Mouse (Mus musculus) kidney, adult 2 months (tissue): ENCODE measurements around the gene Tcf25. TPM values are rescaled to one million over a fixed set of nuclear protein-coding genes. Genes with fewer than 3 reads are reported as not detected.
"Not testable (repeated sequence)": the region's sequence is repeated elsewhere in the genome, so short reads cannot be mapped to it uniquely, and the experiment has no call there.

Experiments
- DNase-seq: peaks from one replicate; pipeline ENCODE4 v3.0.0; 2021
- H3K27ac ChIP-seq: fragments of 200-500 bp; 2 replicates; pipeline ENCODE4 v1.5.1; 2012; ENCODE audit warnings: low read depth, low read length, control low read depth, inconsistent platforms; ENCODE audit not compliant: insufficient read depth
- H3K27me3 ChIP-seq: fragments of 200-500 bp; replicated peaks from 2 replicates; pipeline ENCODE4 v1.6.1; 2012; ENCODE audit warnings: mild to moderate bottlenecking, moderate library complexity, low read length, inconsistent platforms; ENCODE audit not compliant: control insufficient read depth, insufficient read depth
- H3K36me3 ChIP-seq: fragments of 200-500 bp; 2 replicates; pipeline ENCODE4 v1.6.1; 2012; ENCODE audit warnings: mild to moderate bottlenecking, moderate library complexity, low read length, inconsistent platforms; ENCODE audit not compliant: control insufficient read depth, insufficient read depth
- H3K4me1 ChIP-seq: fragments of 200-500 bp; 2 replicates; pipeline ENCODE4 v1.6.1; 2011; ENCODE audit warnings: low read length; ENCODE audit not compliant: control insufficient read depth, insufficient read depth
- H3K4me3 ChIP-seq: fragments of 200-500 bp; 2 replicates; pipeline ENCODE4 v1.5.1; 2011; ENCODE audit warnings: mild to moderate bottlenecking, low read depth, low read length, control low read depth; ENCODE audit not compliant: insufficient read depth
- CTCF ChIP-seq: fragments of 200-500 bp; conservative IDR thresholded peaks from 2 replicates; pipeline ENCODE4 v1.5.1; 2011; ENCODE audit warnings: low read depth, mild to moderate bottlenecking, control low read depth, low read length, moderate library complexity, mixed read lengths; ENCODE audit not compliant: insufficient read depth, insufficient read length
- POLR2A ChIP-seq: fragments of 200-500 bp; IDR thresholded peaks from one replicate; pipeline ENCODE4 v1.6.1; 2011; ENCODE audit warnings: low read depth, low read length, control low read depth
- WGBS: fragments of 180-500 bp; shearing (Covaris S2); methylation state at CpG from one replicate; pipeline ENCODE4 v1.1.7; 2018; 5-methylcytosine and 5-hydroxymethylcytosine counted together
- polyA plus RNA-seq: library from polyadenylated mRNA; depleted of rRNA; stranded (reverse); fragments of >200 nt; gene quantifications from 2 replicates; pipeline ENCODE4 v1.2.3, GENCODE M21; 2012

Tcf25 gene
- polyA plus RNA-seq, 1 experiment: 164 TPM

DNA sequence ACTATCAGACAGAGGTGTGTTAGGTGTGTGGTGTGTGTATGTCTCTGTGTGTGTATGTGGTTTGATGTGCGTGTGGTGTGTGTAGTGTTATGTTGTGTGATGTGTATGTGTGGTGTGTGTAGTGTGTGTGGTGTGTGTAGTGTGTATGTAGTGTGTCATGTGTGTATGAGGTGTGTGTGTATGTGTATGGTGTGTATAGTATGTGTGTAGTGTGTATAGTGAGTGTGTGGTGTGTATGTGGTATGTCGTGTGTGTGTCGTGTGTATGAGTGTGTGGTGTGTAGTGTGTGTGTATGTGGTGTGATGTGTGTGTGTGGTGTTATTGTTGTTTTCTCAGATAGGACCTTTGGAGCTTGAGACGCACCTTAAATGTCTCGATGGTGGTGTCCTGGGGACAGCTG lies 68.8 kb downstream of the Tcf25 start:
- H3K27ac ChIP-seq: peak overlapping the region; percentile 6; the same call in 1 of the 2 replicates
- 75% methylated on average over 5 of the region's 5 CpGs for whole genome bisulfite sequencing
- peaks cover 17% of the 10 kb centered on the region; the same call in 1 of the 2 replicates for H3K4me1 ChIP-seq
- DNase-seq: no peak
- TF ChIP-seq CTCF: no peak
- TF ChIP-seq POLR2A: no peak
- no peaks in the 10 kb centered on the region for H3K27me3 ChIP-seq
- H3K4me3 ChIP-seq: no peak overlapping the region
- H3K36me3 ChIP-seq: no peaks in the 10 kb centered on the region

- H3K4me3 ChIP-seq: peak overlapping the region; percentile 94
- H3K4me1 ChIP-seq: peaks cover 17% of the 10 kb centered on the region; the same call in 1 of the 2 replicates
- DNase-seq: peak; percentile 98
- no peaks in the 10 kb centered on the region for H3K36me3 ChIP-seq
- H3K27me3 ChIP-seq: no peaks in the 10 kb centered on the region
- under 1% methylated on average over 41 of the region's 41 CpGs for WGBS
- no peak for TF ChIP-seq POLR2A
- peak; percentile 65 for TF ChIP-seq CTCF
- H3K27ac ChIP-seq: peak overlapping the region; percentile 97
These were observed 69.5 kb downstream of the Tcf25 start for GRCm38 (mm10) chr8:123442871-123443575.

DNA sequence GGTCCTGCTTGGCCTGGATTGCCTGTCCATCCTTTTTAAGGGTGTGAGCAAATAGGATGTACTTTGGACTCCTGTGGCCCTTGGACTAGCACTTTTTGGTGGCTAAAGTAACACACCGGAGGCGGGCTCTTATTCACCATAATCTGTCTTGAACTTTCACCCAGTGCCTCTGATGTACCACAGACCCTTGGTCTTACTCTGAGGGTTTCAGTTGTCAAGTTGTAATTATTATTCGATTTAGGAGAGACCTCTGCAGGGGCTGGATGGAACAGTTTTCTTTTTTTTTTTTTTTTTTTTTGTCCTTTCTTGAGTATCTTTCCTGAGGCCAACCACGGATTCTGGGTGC lies 70.0 kb downstream of the Tcf25 start:
- H3K4me1 ChIP-seq: peaks cover 17% of the 10 kb centered on the region; the same call in 1 of the 2 replicates
- H3K27ac ChIP-seq: peak overlapping the region; percentile 97
- no peaks in the 10 kb centered on the region for H3K27me3 ChIP-seq
- TF ChIP-seq POLR2A (no peak), CTCF (no peak)
- DNase-seq: peak; percentile 93
- H3K36me3 ChIP-seq: no peaks in the 10 kb centered on the region
- 12% methylated on average over 4 of the region's 4 CpGs for WGBS
- H3K4me3 ChIP-seq: peak overlapping the region; percentile 94

GRCm38 (mm10) chr8:123444131-123444530 lies 70.6 kb downstream of the Tcf25 start:
- DNase-seq: no peak
- TF ChIP-seq POLR2A: no peak
- TF ChIP-seq CTCF: no peak
- Histone ChIP-seq H3K4me1 (peaks cover 17% of the 10 kb centered on the region; the same call in 1 of the 2 replicates), H3K4me3 (no peak overlapping the region), H3K36me3 (no peaks in the 10 kb centered on the region), H3K27ac (peak overlapping the region; percentile 85), H3K27me3 (no peaks in the 10 kb centered on the region)
- whole genome bisulfite sequencing: 66% methylated on average over 6 of the region's 6 CpGs

GRCm38 (mm10) chr8:123445981-123446380 lies 72.4 kb downstream of the Tcf25 start:
- no peaks in the 10 kb centered on the region for H3K36me3 ChIP-seq
- TF ChIP-seq CTCF: no peak
- no peak for TF ChIP-seq POLR2A
- no peak overlapping the region for H3K27ac ChIP-seq
- peak; percentile 41 for DNase-seq
- H3K4me3 ChIP-seq: no peak overlapping the region
- no peaks in the 10 kb centered on the region for H3K27me3 ChIP-seq
- H3K4me1 ChIP-seq: peaks cover 17% of the 10 kb centered on the region; the same call in 1 of the 2 replicates
- 74% methylated on average over 10 of the region's 10 CpGs for WGBS

GRCm38 (mm10) chr8:123446799-123447198 lies 73.2 kb downstream of the Tcf25 start:
- no peak for DNase-seq
- WGBS: 90% methylated on average over 6 of the region's 6 CpGs
- Histone ChIP-seq H3K4me1 (peaks cover 17% of the 10 kb centered on the region; the same call in 1 of the 2 replicates), H3K27ac (no peak overlapping the region), H3K4me3 (no peak overlapping the region), H3K27me3 (no peaks in the 10 kb centered on the region), H3K36me3 (no peaks in the 10 kb centered on the region)
- TF ChIP-seq CTCF (no peak), POLR2A (no peak)

DNA sequence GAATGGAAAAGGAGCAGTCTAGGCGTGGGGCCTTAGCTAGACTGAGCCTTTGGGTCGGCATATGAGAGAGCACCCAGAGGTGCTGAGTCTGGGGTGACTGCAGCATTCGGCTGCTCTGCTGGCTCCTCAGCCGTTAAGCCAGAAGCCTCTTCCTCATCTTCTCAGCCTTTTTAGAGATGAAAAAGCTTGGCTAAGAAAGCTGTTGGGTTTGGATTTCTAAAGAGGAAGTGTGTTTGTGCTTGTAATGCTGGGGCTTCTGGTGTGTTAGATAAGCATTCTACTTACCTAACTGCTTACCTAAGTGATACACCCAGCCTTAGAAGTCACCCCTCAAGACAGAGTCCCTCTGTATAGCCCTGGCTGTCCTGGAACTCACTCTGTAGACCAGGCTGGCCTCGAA lies 77.2 kb downstream of the Tcf25 start:
- 93% methylated on average over 5 of the region's 5 CpGs for WGBS
- no peak overlapping the region for H3K4me3 ChIP-seq
- no peak for DNase-seq
- peaks cover 5% of the 10 kb centered on the region for H3K36me3 ChIP-seq
- no peak for TF ChIP-seq CTCF
- H3K27me3 ChIP-seq: no peaks in the 10 kb centered on the region
- no peak overlapping the region for H3K27ac ChIP-seq
- H3K4me1 ChIP-seq: peaks cover 3% of the 10 kb centered on the region; the same call in 1 of the 2 replicates

DNA sequence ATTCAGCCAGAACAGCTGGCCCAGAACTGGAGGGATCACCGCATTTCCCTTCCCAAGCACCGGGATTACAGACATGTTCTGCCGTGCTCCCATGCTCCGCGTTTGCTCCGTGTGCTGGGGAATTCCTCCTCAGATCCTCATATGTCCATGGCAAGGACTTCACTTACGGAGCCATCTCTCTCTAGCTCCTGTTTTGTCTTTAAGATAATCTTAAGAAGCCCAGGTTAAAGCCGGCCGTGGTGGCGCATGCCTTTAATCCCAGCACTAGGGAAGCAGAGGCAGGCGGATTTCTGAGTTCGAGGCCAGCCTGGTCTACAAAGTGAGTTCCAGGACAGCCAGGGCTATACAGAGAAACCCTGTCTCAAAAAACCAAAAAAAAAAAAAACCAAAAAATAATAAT lies 78.2 kb downstream of the Tcf25 start:
- H3K4me3 ChIP-seq, H3K27me3 ChIP-seq, DNase-seq, H3K27ac ChIP-seq, H3K36me3 ChIP-seq, H3K4me1 ChIP-seq: not testable (repeated sequence)
- 93% methylated on average over 12 of the region's 12 CpGs for WGBS
